Comparison of ENCODE assay signal across 11 mouse cellular contexts in the genomic region with DNA sequence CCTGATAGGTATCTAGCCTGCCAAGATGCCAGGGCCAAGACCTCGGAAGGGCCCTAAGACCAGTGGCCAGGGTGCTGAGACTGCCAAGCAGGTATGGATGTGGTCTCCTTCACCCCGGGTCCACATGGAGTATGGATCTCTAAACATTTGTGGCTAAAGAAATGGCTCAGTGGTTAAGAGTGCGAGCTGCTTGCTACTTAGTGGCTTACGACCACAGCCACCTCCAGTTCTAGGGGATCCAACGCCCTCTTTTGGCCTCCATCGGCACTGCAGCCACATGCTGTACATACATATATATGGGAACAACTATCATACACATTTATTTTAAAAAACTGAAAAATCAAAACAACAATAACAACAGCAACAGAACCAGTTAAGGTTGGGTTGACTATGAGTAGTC. TPM values are rescaled to one million over a fixed set of nuclear protein-coding genes. Genes with fewer than 3 reads are reported as not detected.
DNase-seq lines count a peak whose midpoint lies in the region; TF ChIP-seq lines count a peak whose summit lies in the region.
"Had no signal": no experiment of that assay in that cellular context is flagged by ENCODE, and none has a peak within 500 bp of the region (broad histone marks: within the 10 kb centered on the region; RNA-seq: fewer than 3 reads in every experiment).

No protein-coding gene starts in this region.

- no peak overlapping the region for H3K27ac ChIP-seq in kidney, adult 2 months (ENCODE audit: insufficient read depth, low read depth, low read length)
- H3K27ac ChIP-seq: forebrain, embryonic 15.5 days had no signal

- H3K36me3 ChIP-seq in kidney, adult 2 months (ENCODE audit: control insufficient read depth, insufficient read depth, low read length), result no peaks in the 10 kb centered on the region; the same call in 1 of the 2 replicates

- peak; percentile 22 for DNase-seq in kidney, adult 9 months
- no peak for DNase-seq in kidney, adult 2 months
- DNase-seq in 3T3-L1 (ENCODE audit: low read depth, low spot score), result peak; percentile 29
- DNase-seq in 416B (ENCODE audit: low read depth), result peak; percentile 48
- no peak for DNase-seq in brain, embryonic 14.5 days (ENCODE audit: low read depth)
- no peak for DNase-seq in adrenal gland, postnatal 10 days
- DNase-seq in adipocyte (ENCODE audit: low spot score), result no peak
- DNase-seq: kidney, postnatal 36 days; lung, adult 18-20 months; midbrain, embryonic 14.5 days had no signal

- TF ChIP-seq CTCF in kidney, adult 2 months (conservative IDR thresholded peaks at IDR 0.05; ENCODE audit: insufficient read depth, insufficient read length, low read depth, low read length), result no peak
- TF ChIP-seq CTCF in brain, embryonic 14.5 days (IDR thresholded peaks at IDR 0.05; ENCODE audit: borderline replicate concordance, extremely low read depth, insufficient read depth, insufficient read length), result peak; percentile 26; the same call in 1 of the 2 replicates

- peaks cover 8% of the 10 kb centered on the region; the same call in 1 of the 2 replicates for H3K4me1 ChIP-seq in kidney, adult 2 months (ENCODE audit: control insufficient read depth, insufficient read depth, low read length)

- no peak for TF ChIP-seq POLR2A in kidney, adult 2 months (IDR thresholded peaks at IDR 0.05; ENCODE audit: low read depth, low read length)
- TF ChIP-seq POLR2A in brain, embryonic 14.5 days (IDR thresholded peaks at IDR 0.05; ENCODE audit: borderline replicate concordance, extremely low read depth, insufficient read depth, insufficient read length, poor library complexity, severe bottlenecking), result no peak

- no peak overlapping the region for H3K4me3 ChIP-seq in kidney, adult 2 months (ENCODE audit: insufficient read depth, low read depth, low read length)

- H3K27me3 ChIP-seq in kidney, adult 2 months (replicated peaks; ENCODE audit: control insufficient read depth, insufficient read depth, low read length), result no peaks in the 10 kb centered on the region
- H3K27me3 ChIP-seq: forebrain, embryonic 15.5 days had no signal

- WGBS in kidney, adult 2 months, result 94% methylated on average over 6 of the region's 6 CpGs

RNA-seq across cellular contexts. Expression of gene Cc2d1b, which starts 1.8 kb away (rescaled TPM):
- polyA plus RNA-seq in kidney, adult 2 months (2012; rRNA removed), result 26.4 and 29.2 TPM in 2 replicates
- polyA plus RNA-seq in brain, embryonic 14.5 days (2012; rRNA removed), result 50.4 and 52.8 TPM in 2 replicates
- total RNA-seq in adrenal gland, postnatal 10 days (2021), result 10 to 100 TPM; 28.4 to 38.6 TPM

RNA-seq across cellular contexts. Expression of gene Orc1, which starts 42.3 kb away (rescaled TPM):
- 0.13 TPM in 1 of 2 replicates, not detected in the other for polyA plus RNA-seq in kidney, adult 2 months (2012; rRNA removed)
- 1.6 and 3.0 TPM in 2 replicates for polyA plus RNA-seq in brain, embryonic 14.5 days (2012; rRNA removed)
- total RNA-seq in adrenal gland, postnatal 10 days (2021), result 1 to 10 TPM; 1.7 to 2.2 TPM

RNA-seq across cellular contexts. Expression of gene Prpf38a, which starts 42.4 kb away (rescaled TPM):
- 3.7 and 5.5 TPM in 2 replicates for polyA plus RNA-seq in kidney, adult 2 months (2012; rRNA removed)
- polyA plus RNA-seq in brain, embryonic 14.5 days (2012; rRNA removed), result 45.4 and 46.6 TPM in 2 replicates
- 10 to 100 TPM; 35.0 to 36.3 TPM for total RNA-seq in adrenal gland, postnatal 10 days (2021)

Comparison
In these comparisons a context has a peak if more than half of its experiments do, and no peak if none do; other contexts are left out.
1. DNase-seq: peak in kidney, adult 9 months (single experiment), 3T3-L1 (single experiment) and 416B (single experiment); none in kidney, adult 2 months (single experiment), brain, embryonic 14.5 days (single experiment), adrenal gland, postnatal 10 days (single experiment) and adipocyte (single experiment).